Mouse (Mus musculus): ENCODE results near the gene Lrguk. TPM values are rescaled to one million over a fixed set of nuclear protein-coding genes. Genes with fewer than 3 reads are reported as not detected.

Gene Lrguk
- polyA plus RNA-seq, 1 experiment from 2014 or later, result 1.3 TPM

GRCm38 (mm10) chr6:34111406-34111805 lies 82.2 kb downstream of the Lrguk start:
- no peaks in the 10 kb centered on the region for H3K36me3 ChIP-seq (ENCODE audit: control insufficient read depth, insufficient read depth, low read length)
- 38% methylated on average over 6 of the region's 6 CpGs for WGBS
- H3K4me1 ChIP-seq (ENCODE audit: control insufficient read depth, insufficient read depth, low read length), result peaks cover 4% of the 10 kb centered on the region; the same call in 1 of the 2 replicates
- H3K27me3 ChIP-seq (ENCODE audit: control insufficient read depth, insufficient read depth, low read length), result no peaks in the 10 kb centered on the region
- H3K4me2 ChIP-seq (ENCODE audit: low read depth, low read length), result no peak overlapping the region
- H3K9me3 ChIP-seq (ENCODE audit: control insufficient read depth, low read length), result no peaks in the 10 kb centered on the region
- no peak overlapping the region for H3K9ac ChIP-seq (replicated peaks; ENCODE audit: low read depth, low read length)
- H3K27ac ChIP-seq (ENCODE audit: low read depth, low read length), result no peak overlapping the region
- no peak overlapping the region for H3K4me3 ChIP-seq (ENCODE audit: low read depth, low read length)
- no peak for ATAC-seq (ENCODE audit: low read depth)

GRCm38 (mm10) chr6:34116838-34117478 lies 87.7 kb downstream of the Lrguk start:
- ATAC-seq (ENCODE audit: low read depth), result no peak
- Histone ChIP-seq H3K4me2 (ENCODE audit: low read depth, low read length) (no peak overlapping the region), H3K9ac (replicated peaks; ENCODE audit: low read depth, low read length) (no peak overlapping the region), H3K4me1 (ENCODE audit: control insufficient read depth, insufficient read depth, low read length) (no peaks in the 10 kb centered on the region), H3K27ac (ENCODE audit: low read depth, low read length) (no peak overlapping the region), H3K27me3 (ENCODE audit: control insufficient read depth, insufficient read depth, low read length) (no peaks in the 10 kb centered on the region), H3K36me3 (ENCODE audit: control insufficient read depth, insufficient read depth, low read length) (no peaks in the 10 kb centered on the region), H3K9me3 (ENCODE audit: control insufficient read depth, low read length) (no peaks in the 10 kb centered on the region), H3K4me3 (ENCODE audit: low read depth, low read length) (no peak overlapping the region)
- 66% methylated on average over 7 of the region's 7 CpGs for WGBS

GRCm38 (mm10) chr6:34124401-34124800 lies 95.2 kb downstream of the Lrguk start:
- H3K4me1 ChIP-seq (ENCODE audit: control insufficient read depth, insufficient read depth, low read length), result no peaks in the 10 kb centered on the region
- H3K4me2 ChIP-seq (ENCODE audit: low read depth, low read length), result no peak overlapping the region
- H3K9me3 ChIP-seq (ENCODE audit: control insufficient read depth, low read length), result no peaks in the 10 kb centered on the region
- no peak overlapping the region for H3K27ac ChIP-seq (ENCODE audit: low read depth, low read length)
- WGBS, result 72% methylated on average over 2 of the region's 2 CpGs
- no peak overlapping the region for H3K4me3 ChIP-seq (ENCODE audit: low read depth, low read length)
- H3K27me3 ChIP-seq (ENCODE audit: control insufficient read depth, insufficient read depth, low read length), result no peaks in the 10 kb centered on the region
- H3K9ac ChIP-seq (replicated peaks; ENCODE audit: low read depth, low read length), result no peak overlapping the region
- no peak for ATAC-seq (ENCODE audit: low read depth)
- H3K36me3 ChIP-seq (ENCODE audit: control insufficient read depth, insufficient read depth, low read length), result no peaks in the 10 kb centered on the region

- 85% methylated on average over 2 of the region's 2 CpGs for WGBS
- Histone ChIP-seq H3K4me2 (ENCODE audit: low read depth, low read length) (no peak overlapping the region), H3K9me3 (ENCODE audit: control insufficient read depth, low read length) (no peaks in the 10 kb centered on the region), H3K9ac (replicated peaks; ENCODE audit: low read depth, low read length) (no peak overlapping the region), H3K4me3 (ENCODE audit: low read depth, low read length) (no peak overlapping the region), H3K27me3 (ENCODE audit: control insufficient read depth, insufficient read depth, low read length) (no peaks in the 10 kb centered on the region), H3K4me1 (ENCODE audit: control insufficient read depth, insufficient read depth, low read length) (no peaks in the 10 kb centered on the region), H3K27ac (ENCODE audit: low read depth, low read length) (no peak overlapping the region), H3K36me3 (ENCODE audit: control insufficient read depth, insufficient read depth, low read length) (no peaks in the 10 kb centered on the region)
- ATAC-seq (ENCODE audit: low read depth), result no peak
These were observed 100.0 kb downstream of the Lrguk start for GRCm38 (mm10) chr6:34129261-34129660.

- Histone ChIP-seq H3K36me3 (ENCODE audit: control insufficient read depth, insufficient read depth, low read length) (no peaks in the 10 kb centered on the region), H3K4me1 (ENCODE audit: control insufficient read depth, insufficient read depth, low read length) (no peaks in the 10 kb centered on the region), H3K27me3 (ENCODE audit: control insufficient read depth, insufficient read depth, low read length) (no peaks in the 10 kb centered on the region), H3K9ac (replicated peaks; ENCODE audit: low read depth, low read length) (no peak overlapping the region), H3K27ac (ENCODE audit: low read depth, low read length) (no peak overlapping the region), H3K4me3 (ENCODE audit: low read depth, low read length) (no peak overlapping the region), H3K9me3 (ENCODE audit: control insufficient read depth, low read length) (no peaks in the 10 kb centered on the region), H3K4me2 (ENCODE audit: low read depth, low read length) (no peak overlapping the region)
- ATAC-seq (ENCODE audit: low read depth), result no peak
- 94% methylated on average over 9 of the region's 9 CpGs for WGBS
These were observed 103.1 kb downstream of the Lrguk start for GRCm38 (mm10) chr6:34132391-34132790.

GRCm38 (mm10) chr6:34138366-34138765 lies 109.1 kb downstream of the Lrguk start:
- Histone ChIP-seq H3K4me1 (ENCODE audit: control insufficient read depth, insufficient read depth, low read length) (no peaks in the 10 kb centered on the region), H3K9ac (replicated peaks; ENCODE audit: low read depth, low read length) (no peak overlapping the region), H3K27ac (ENCODE audit: low read depth, low read length) (no peak overlapping the region), H3K27me3 (ENCODE audit: control insufficient read depth, insufficient read depth, low read length) (no peaks in the 10 kb centered on the region), H3K9me3 (ENCODE audit: control insufficient read depth, low read length) (no peaks in the 10 kb centered on the region), H3K4me2 (ENCODE audit: low read depth, low read length) (no peak overlapping the region), H3K4me3 (ENCODE audit: low read depth, low read length) (no peak overlapping the region), H3K36me3 (ENCODE audit: control insufficient read depth, insufficient read depth, low read length) (no peaks in the 10 kb centered on the region)
- no peak for ATAC-seq (ENCODE audit: low read depth)
- WGBS, result 87% methylated on average over 3 of the region's 3 CpGs

GRCm38 (mm10) chr6:34142931-34143330 lies 113.7 kb downstream of the Lrguk start:
- no peak overlapping the region for H3K9ac ChIP-seq (replicated peaks; ENCODE audit: low read depth, low read length)
- H3K27me3 ChIP-seq (ENCODE audit: control insufficient read depth, insufficient read depth, low read length), result no peaks in the 10 kb centered on the region
- H3K4me3 ChIP-seq (ENCODE audit: low read depth, low read length), result no peak overlapping the region
- ATAC-seq (ENCODE audit: low read depth), result no peak
- H3K9me3 ChIP-seq (ENCODE audit: control insufficient read depth, low read length), result no peaks in the 10 kb centered on the region
- H3K4me2 ChIP-seq (ENCODE audit: low read depth, low read length), result no peak overlapping the region
- WGBS, result 64% methylated on average over 11 of the region's 11 CpGs
- no peaks in the 10 kb centered on the region for H3K4me1 ChIP-seq (ENCODE audit: control insufficient read depth, insufficient read depth, low read length)
- no peak overlapping the region for H3K27ac ChIP-seq (ENCODE audit: low read depth, low read length)
- H3K36me3 ChIP-seq (ENCODE audit: control insufficient read depth, insufficient read depth, low read length), result no peaks in the 10 kb centered on the region

- Histone ChIP-seq H3K9me3 (ENCODE audit: control insufficient read depth, low read length) (no peaks in the 10 kb centered on the region), H3K27me3 (ENCODE audit: control insufficient read depth, insufficient read depth, low read length) (no peaks in the 10 kb centered on the region), H3K4me1 (ENCODE audit: control insufficient read depth, insufficient read depth, low read length) (no peaks in the 10 kb centered on the region), H3K36me3 (ENCODE audit: control insufficient read depth, insufficient read depth, low read length) (no peaks in the 10 kb centered on the region), H3K27ac (ENCODE audit: low read depth, low read length) (no peak overlapping the region), H3K9ac (replicated peaks; ENCODE audit: low read depth, low read length) (no peak overlapping the region), H3K4me3 (ENCODE audit: low read depth, low read length) (no peak overlapping the region), H3K4me2 (ENCODE audit: low read depth, low read length) (no peak overlapping the region)
- WGBS, result 79% methylated on average over 6 of the region's 6 CpGs
- ATAC-seq (ENCODE audit: low read depth), result no peak
These were observed 116.8 kb downstream of the Lrguk start for GRCm38 (mm10) chr6:34146042-34146441.

- Histone ChIP-seq H3K4me3 (ENCODE audit: low read depth, low read length) (no peak overlapping the region), H3K9me3 (ENCODE audit: control insufficient read depth, low read length) (no peaks in the 10 kb centered on the region), H3K4me2 (ENCODE audit: low read depth, low read length) (no peak overlapping the region), H3K9ac (replicated peaks; ENCODE audit: low read depth, low read length) (no peak overlapping the region), H3K27me3 (ENCODE audit: control insufficient read depth, insufficient read depth, low read length) (no peaks in the 10 kb centered on the region), H3K27ac (ENCODE audit: low read depth, low read length) (no peak overlapping the region), H3K4me1 (ENCODE audit: control insufficient read depth, insufficient read depth, low read length) (no peaks in the 10 kb centered on the region), H3K36me3 (ENCODE audit: control insufficient read depth, insufficient read depth, low read length) (no peaks in the 10 kb centered on the region)
- ATAC-seq (ENCODE audit: low read depth), result no peak
- 80% methylated on average over 3 of the region's 3 CpGs for WGBS
These were observed 118.8 kb downstream of the Lrguk start for GRCm38 (mm10) chr6:34148021-34148420.

Measured in neural tube, embryonic 14.5 days (tissue).